Mouse (Mus musculus) forebrain, postnatal 0 days (tissue): ENCODE data around the gene Erfe. TPM values are rescaled to one million over a fixed set of nuclear protein-coding genes. Genes with fewer than 3 reads are reported as not detected.
A peak's percentile ranks its signal among the peaks of the same experiment; 100 is the strongest.

Experiments used
- ATAC-seq: fragments of 200-750 bp; cut with Nextera tagmentation; 2 replicates; pipeline ENCODE4 v1.8.0; 2017; ENCODE audit warnings: mild to moderate bottlenecking, moderate library complexity
- DNase-seq: peaks from one replicate; pipeline ENCODE4 v3.0.0-alpha.2; 2015
- H3K27ac ChIP-seq: fragments of 300-500 bp; sonication (generic); 2 replicates; pipeline ENCODE4 v1.5.1; 2014; ENCODE audit warnings: low read depth, mild to moderate bottlenecking, antibody characterized with exemption, low read length, moderate library complexity, mixed read lengths
- H3K27me3 ChIP-seq: fragments of 300-500 bp; sonication (generic); 2 replicates; pipeline ENCODE4 v1.6.1; 2014; ENCODE audit warnings: mild to moderate bottlenecking, low read length, mixed read lengths; ENCODE audit not compliant: insufficient read depth
- H3K36me3 ChIP-seq: fragments of 300-500 bp; sonication (generic); 2 replicates; pipeline ENCODE4 v1.6.1; 2014; ENCODE audit warnings: mild to moderate bottlenecking, moderate library complexity; ENCODE audit not compliant: insufficient read depth
- H3K4me1 ChIP-seq: fragments of 300-500 bp; sonication (generic); 2 replicates; pipeline ENCODE4 v1.6.1; 2014; ENCODE audit warnings: antibody characterized with exemption; ENCODE audit not compliant: insufficient read depth
- H3K4me2 ChIP-seq: fragments of 300-500 bp; sonication (generic); 2 replicates; pipeline ENCODE4 v1.6.1; 2014; ENCODE audit warnings: low read depth, mild to moderate bottlenecking, moderate library complexity
- H3K4me3 ChIP-seq: fragments of 300-500 bp; sonication (generic); 2 replicates; pipeline ENCODE4 v1.5.1; 2014; ENCODE audit warnings: low read depth, low read length, mixed read lengths
- H3K9ac ChIP-seq: fragments of 300-500 bp; sonication (generic); 2 replicates; pipeline ENCODE4 v1.6.1; 2014; ENCODE audit warnings: mild to moderate bottlenecking
- H3K9me3 ChIP-seq: fragments of 300-500 bp; sonication (generic); 2 replicates; pipeline ENCODE4 v1.6.1; 2016; ENCODE audit warnings: low read length
- CTCF ChIP-seq: sonication (generic); IDR thresholded peaks from 2 replicates; pipeline ENCODE4 v1.5.1; 2016; ENCODE audit warnings: antibody characterized with exemption, control low read depth, low read depth
- WGBS: fragments of 180-500 bp; shearing (Covaris S2); extraction: QIAGEN DNeasy Blood & Tissue Kit; methylation state at CpG from one replicate; pipeline ENCODE4 v1.1.7; 2014; 5-methylcytosine and 5-hydroxymethylcytosine counted together
- polyA plus RNA-seq: library from polyadenylated mRNA; unstranded; fragments of >200 nt; fragmentation: Nextera tagmentation; extraction: Ambion mirVana; gene quantifications from 2 replicates; pipeline ENCODE4 v1.2.1, GENCODE M21; 2015
- total RNA-seq: library from RNA; depleted of rRNA; stranded (reverse); fragments of >200 nt; gene quantifications from 2 replicates; pipeline ENCODE4 v1.2.3, GENCODE M21; 2014

Gene Erfe
- total and polyA plus RNA-seq, 2 experiments from 2014 or later: 0.21 to 0.33 TPM

DNA sequence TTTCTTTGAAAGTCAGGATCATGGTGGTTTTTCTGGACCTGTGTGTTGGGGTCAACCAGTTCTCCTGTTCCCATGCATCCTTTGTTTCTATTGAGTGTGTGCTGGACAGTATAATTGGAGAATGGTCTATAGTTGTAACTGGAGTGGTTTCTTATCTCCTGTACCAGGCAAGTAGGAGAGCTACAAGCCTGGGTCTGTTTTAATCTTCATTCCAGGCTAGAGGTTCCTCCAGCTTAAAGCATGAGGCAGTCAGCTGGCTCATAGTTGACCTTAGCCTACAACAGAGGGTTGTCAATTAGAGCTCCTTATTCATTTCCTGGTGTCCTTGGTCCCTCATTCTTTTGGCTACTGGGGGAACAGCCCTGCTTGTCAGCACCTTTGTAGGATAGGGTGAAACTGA, 32.6 kb upstream of the Erfe start:
- ATAC-seq: no peak
- no peak overlapping the region for H3K27ac ChIP-seq
- no peaks in the 10 kb centered on the region for H3K27me3 ChIP-seq
- TF ChIP-seq CTCF: no peak
- H3K4me3 ChIP-seq: no peak overlapping the region
- no peaks in the 10 kb centered on the region for H3K9me3 ChIP-seq
- no peaks in the 10 kb centered on the region for H3K4me1 ChIP-seq
- DNase-seq: no peak
- H3K36me3 ChIP-seq: no peaks in the 10 kb centered on the region
- H3K4me2 ChIP-seq: no peak overlapping the region
- H3K9ac ChIP-seq: no peak overlapping the region

DNA sequence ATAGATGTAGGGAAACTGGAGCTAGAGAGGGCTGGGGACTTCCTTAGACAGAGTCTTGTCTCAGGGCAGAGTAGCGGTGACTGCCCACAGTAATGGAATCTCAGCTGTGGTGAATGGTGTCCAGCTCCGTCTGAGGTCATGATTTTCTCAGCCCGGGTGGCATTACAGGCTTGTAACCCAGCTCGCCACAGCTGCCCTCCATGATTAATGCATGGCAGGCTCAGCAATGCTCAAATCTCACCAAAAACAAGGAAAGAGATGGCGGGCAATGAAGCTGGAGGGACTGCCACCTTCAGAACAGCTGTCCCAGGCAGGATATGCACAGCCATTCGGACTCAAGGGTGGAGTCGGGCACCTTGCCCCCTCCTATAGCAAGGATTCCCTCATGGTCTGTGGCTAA, 28.9 kb upstream of the Erfe start:
- no peak overlapping the region for H3K27ac ChIP-seq
- no peaks in the 10 kb centered on the region for H3K9me3 ChIP-seq
- no peaks in the 10 kb centered on the region for H3K36me3 ChIP-seq
- DNase-seq: no peak
- no peak overlapping the region for H3K9ac ChIP-seq
- H3K4me1 ChIP-seq: no peaks in the 10 kb centered on the region
- WGBS: 87% methylated on average over 7 of the region's 7 CpGs
- no peak for TF ChIP-seq CTCF
- H3K27me3 ChIP-seq: no peaks in the 10 kb centered on the region
- H3K4me2 ChIP-seq: no peak overlapping the region
- no peak overlapping the region for H3K4me3 ChIP-seq
- ATAC-seq: no peak

DNA sequence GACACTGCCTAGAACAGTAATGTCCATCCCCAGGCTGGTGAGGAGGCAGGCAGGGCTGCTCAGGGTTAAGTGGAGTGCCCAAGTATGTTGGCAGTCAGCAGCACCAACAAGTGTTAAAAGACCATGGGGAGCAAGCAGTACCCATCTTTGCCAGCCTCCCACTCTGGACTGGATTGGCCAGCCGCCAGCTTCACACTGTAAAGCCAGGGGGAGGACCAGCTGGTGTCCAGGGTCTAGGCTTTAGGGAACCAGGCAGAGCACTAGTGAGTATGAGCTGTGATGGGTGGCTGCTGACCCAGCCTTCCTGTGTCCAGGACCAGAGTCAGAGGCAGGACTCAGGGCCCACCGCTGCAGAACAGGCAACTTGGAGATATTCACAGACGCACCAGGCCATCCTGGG, 22.2 kb upstream of the Erfe start:
- WGBS: 75% methylated on average over 3 of the region's 3 CpGs
- H3K27ac ChIP-seq: no peak overlapping the region
- no peak overlapping the region for H3K4me3 ChIP-seq
- no peak overlapping the region for H3K4me2 ChIP-seq
- no peaks in the 10 kb centered on the region for H3K4me1 ChIP-seq
- no peaks in the 10 kb centered on the region for H3K9me3 ChIP-seq
- no peaks in the 10 kb centered on the region for H3K36me3 ChIP-seq
- DNase-seq: peak; percentile 14
- no peak for TF ChIP-seq CTCF
- H3K9ac ChIP-seq: no peak overlapping the region
- peaks cover 28% of the 10 kb centered on the region for H3K27me3 ChIP-seq
- ATAC-seq: no peak

DNA sequence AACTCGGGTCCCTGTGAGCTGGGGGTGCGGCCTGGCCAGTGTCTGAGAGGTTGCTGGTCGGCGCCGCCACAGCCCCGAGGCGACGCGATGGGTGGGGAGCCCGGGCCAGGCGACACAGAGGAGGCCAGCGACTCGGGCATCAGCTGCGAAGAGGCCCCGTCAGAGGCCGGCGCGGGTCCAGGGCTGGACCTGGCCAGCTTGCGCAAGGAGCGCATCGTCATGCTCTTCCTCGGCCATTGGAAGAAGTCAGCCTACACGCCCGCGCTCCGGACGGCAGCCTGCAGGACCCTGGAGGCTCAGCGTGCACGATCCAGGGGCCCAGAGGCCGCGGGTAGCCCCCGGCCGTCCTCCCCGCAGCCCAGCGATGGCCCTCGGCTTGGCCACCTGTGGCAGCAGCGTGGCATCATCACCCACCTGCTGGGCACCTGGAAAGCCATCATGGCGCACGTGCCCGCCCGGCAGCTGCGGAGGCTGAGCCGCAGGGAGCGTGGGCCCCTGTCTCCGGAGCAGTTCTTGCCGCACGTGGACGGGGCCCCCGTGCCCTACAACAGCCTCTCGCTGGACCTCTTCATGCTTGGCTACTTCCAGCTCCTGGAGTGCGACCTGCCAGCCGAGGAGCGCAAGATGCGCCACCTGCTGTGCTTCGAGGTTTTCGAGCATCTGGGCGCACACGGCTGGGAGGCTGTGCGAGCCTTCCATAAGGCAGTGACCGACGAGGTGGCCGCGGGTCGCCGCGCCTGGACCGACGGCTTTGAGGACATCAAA, 21.1 kb upstream of the Erfe start:
- H3K4me2 ChIP-seq: peak overlapping the region; percentile 53
- H3K27ac ChIP-seq: no peak overlapping the region
- 6% methylated on average over 68 of the region's 68 CpGs for WGBS
- peak; percentile 42; the same call in 1 of the 2 replicates for ATAC-seq
- no peaks in the 10 kb centered on the region for H3K4me1 ChIP-seq
- no peaks in the 10 kb centered on the region for H3K36me3 ChIP-seq
- H3K9ac ChIP-seq: peak overlapping the region; percentile 39
- TF ChIP-seq CTCF: peak; percentile 18; the same call in 1 of the 2 replicates
- peak overlapping the region; percentile 28 for H3K4me3 ChIP-seq
- peak; percentile 11 for DNase-seq
- H3K27me3 ChIP-seq: peaks cover 28% of the 10 kb centered on the region
- H3K9me3 ChIP-seq: no peaks in the 10 kb centered on the region

DNA sequence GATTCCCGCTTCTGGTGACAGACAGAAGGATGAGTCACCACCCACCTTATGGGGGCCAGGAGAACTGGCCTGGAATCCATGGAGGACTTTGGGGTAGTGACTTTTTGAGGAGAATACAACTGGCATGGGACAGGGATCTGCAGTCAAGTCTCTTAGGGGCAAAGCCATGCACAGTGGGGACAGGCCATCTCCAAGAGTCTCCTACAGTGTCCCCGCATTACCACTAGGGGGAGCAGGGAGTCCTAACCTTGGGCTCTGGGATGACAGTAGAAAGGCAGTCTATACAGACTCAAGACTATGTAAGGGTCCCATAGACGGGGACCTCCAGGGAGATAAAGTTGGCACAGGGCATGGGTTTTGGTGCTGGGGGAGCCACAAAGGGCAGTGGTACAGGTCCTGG, 19.3 kb upstream of the Erfe start:
- Histone ChIP-seq H3K9me3 (no peaks in the 10 kb centered on the region), H3K36me3 (no peaks in the 10 kb centered on the region), H3K4me2 (no peak overlapping the region), H3K27ac (no peak overlapping the region), H3K4me1 (no peaks in the 10 kb centered on the region), H3K4me3 (no peak overlapping the region), H3K9ac (no peak overlapping the region), H3K27me3 (peaks cover 28% of the 10 kb centered on the region)
- peak; percentile 79 for TF ChIP-seq CTCF
- DNase-seq: peak; percentile 59
- 33% methylated on average over 3 of the region's 3 CpGs for WGBS
- peak; percentile 76 for ATAC-seq

DNA sequence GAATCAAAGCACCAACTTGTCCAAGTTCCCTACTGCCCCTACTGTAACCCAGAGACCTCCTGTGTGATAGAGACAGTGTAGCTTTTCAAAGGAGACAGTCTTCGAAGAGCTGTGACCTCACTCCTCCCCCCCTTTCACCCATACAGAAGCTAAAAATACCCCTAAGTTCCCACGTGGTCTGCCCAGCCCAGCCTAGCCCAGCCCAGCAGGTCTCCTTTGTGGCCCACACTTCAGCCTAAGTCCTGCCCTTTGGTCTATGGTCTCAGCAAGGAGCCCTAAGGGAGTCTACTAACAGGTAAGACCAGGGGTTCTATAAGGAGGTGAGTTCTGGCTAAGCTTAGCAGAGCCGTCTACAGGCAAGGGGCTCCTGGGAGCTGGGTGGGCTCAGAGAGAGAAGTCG, 15.4 kb upstream of the Erfe start, which contains the start of gene Klhl30:
Gene Klhl30, plus strand, starts transcription at position 176 of the 400 bp plus-strand sequence.
- H3K4me3 ChIP-seq: no peak within 1 kb of the TSS
- no peak within 1 kb of the TSS for H3K4me2 ChIP-seq
- no peak for TF ChIP-seq CTCF
- WGBS: 59% methylated on average over 4 of the region's 4 CpGs
- H3K9ac ChIP-seq: no peak within 1 kb of the TSS
- H3K27ac ChIP-seq: no peak within 1 kb of the TSS
- H3K4me1 ChIP-seq: no peaks in the 10 kb centered on the region
- ATAC-seq (no peak), DNase-seq (no peak)
- no peaks in the 10 kb centered on the region for H3K36me3 ChIP-seq
- H3K27me3 ChIP-seq: peaks cover 8% of the 10 kb centered on the region
- no peaks in the 10 kb centered on the region for H3K9me3 ChIP-seq

DNA sequence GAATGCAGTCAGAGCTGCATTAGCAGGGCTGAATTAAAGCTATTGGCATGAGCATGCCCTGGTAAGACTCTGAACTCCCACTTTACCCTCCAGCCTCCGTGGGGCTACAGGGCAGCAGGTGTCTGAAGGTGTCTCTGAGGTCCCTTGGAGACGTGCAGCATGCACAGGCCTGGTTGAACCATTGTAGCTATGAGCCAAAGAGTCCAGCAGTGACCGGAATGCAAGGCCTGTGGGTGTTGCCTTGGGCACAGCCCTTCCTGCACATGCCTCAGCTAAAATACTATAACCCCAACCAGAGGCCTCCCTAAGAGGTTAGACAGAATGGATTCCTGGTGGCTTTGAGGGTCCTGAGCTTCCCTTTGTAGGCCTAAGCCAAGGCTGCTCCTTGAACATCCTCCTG, 15.0 kb upstream of the Erfe start:
- DNase-seq: no peak
- Histone ChIP-seq H3K4me3 (no peak overlapping the region), H3K4me1 (no peaks in the 10 kb centered on the region), H3K27ac (no peak overlapping the region), H3K27me3 (peaks cover 6% of the 10 kb centered on the region), H3K4me2 (no peak overlapping the region), H3K9me3 (no peaks in the 10 kb centered on the region), H3K9ac (no peak overlapping the region), H3K36me3 (no peaks in the 10 kb centered on the region)
- WGBS: 72% methylated on average over 3 of the region's 3 CpGs
- no peak for ATAC-seq
- TF ChIP-seq CTCF: no peak
